Mouse (Mus musculus) left cerebral cortex, postnatal 4 days (tissue): ENCODE measurements around the gene Snx11. TPM values are rescaled to one million over a fixed set of nuclear protein-coding genes. Genes with fewer than 3 reads are reported as not detected.
A peak's percentile ranks its signal among the peaks of the same experiment; 100 is the strongest.

Experiments used
- DNase-seq: peaks from one replicate; pipeline ENCODE4 v3.0.0-alpha.2; 2022
- intact Hi-C: fragments of 180-260 bp; cut with DNase I; formaldehyde crosslinking; loops from one replicate; pipeline ENCODE4 v1.15.1; 2025
- total RNA-seq, 2 experiments: library from RNA; stranded (reverse); gene quantifications; 2 replicates each; pipeline ENCODE4 v1.2.3; 2021

The Snx11 gene
- total RNA-seq, 2 experiments from 2014 or later: 46.3 to 50.4 TPM

DNA sequence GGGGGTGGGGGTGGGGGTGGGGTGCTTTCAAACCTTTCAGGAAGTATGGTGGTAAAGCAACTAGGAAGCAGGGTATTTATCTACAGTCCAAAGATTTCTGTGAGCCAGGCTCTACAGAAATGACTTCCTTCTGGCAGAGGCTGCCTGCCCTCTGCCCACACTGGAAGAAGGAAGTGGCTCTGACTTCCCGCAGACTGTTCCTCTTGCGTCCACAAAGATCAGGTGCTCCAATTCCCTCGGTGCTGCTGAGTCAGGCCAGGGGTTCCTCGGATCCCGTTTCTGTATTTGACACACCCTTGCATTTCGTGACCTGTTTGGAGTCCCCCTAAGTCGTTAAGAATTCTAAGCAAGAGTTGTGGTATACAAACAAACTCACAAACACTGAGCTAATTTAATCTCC is 11.7 kb downstream of the Snx11 start:
- DNase-seq: no peak
- intact Hi-C loops: no loop called here

GRCm38 (mm10) chr11:96764511-96765350 is 12.6 kb downstream of the Snx11 start:
- no peak for DNase-seq
- intact Hi-C loops: no loop called here

DNA sequence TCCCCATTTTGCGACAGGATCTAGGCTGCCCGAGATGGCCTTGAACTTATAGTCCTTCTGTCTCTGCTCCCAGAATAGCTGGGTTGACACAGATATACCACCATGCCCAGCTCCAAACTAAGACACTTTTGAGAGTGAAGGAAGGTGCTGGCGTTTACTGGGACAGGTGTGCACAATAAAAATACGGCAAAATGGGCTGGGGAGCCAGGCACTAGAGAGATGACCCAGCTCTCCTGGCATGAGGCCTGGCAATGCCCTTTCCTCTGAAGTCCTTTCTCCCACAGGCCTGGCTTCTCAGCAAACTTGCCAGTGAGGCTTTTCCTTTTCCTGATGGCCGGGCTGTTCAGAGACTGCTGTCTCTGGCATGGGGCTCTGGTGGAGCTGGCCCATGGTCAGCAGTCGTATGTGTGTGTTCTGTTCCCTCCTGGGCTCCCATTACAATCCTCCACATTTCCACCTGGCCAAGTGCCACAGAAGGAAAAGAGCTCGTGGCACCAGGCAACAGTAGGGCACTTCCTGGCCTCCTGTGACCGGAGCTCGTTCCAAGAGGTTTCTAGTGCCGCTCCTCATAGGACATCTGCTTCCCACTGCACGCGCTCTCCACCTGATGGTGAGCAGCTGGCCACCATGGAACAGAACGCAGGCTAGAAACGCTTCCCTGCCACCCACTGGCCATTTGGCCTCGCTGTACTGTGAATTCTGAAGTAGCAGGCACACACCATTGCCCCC is 14.5 kb downstream of the Snx11 start:
- intact Hi-C loops: no loop called here
- peak; percentile 94 for DNase-seq

DNA sequence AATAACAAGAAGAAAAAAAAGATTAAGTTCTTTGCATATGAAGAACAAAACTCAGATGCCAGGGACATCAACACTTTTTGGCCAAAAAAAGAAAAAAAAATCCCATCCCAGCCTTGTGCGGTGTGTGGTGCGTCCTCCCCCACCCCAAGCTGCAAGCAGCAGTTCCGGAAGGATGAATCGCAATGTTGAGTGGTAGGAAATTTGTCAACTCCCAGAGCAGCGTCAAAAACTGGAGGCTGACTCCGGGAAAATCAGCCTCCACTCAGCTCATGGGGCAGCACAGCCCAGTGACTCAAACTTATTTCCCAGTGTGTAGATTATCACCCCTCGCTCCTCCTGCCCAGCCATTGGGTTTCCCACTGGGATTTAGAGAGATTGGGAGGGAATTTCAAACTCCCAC is 15.4 kb downstream of the Snx11 start:
- intact Hi-C loops: no loop called here
- DNase-seq: no peak

DNA sequence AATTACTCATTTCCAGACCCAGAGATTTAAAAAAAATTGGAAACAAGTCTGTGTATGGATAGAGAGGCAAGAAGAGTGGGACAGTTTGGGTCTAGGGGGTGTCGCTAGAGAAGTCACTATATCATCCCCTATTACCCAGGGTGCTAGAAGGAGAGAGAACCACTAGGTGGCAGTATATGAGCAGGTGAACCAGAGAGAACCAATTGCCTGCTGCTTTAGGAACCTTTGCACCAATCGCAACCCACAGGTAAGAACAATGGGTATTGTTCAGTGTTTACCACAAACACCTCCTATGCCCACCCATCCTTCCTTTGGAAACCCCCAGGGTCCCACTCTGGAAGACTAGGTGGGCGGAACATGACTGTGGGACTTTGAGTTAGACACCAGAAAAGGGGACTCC is 17.3 kb downstream of the Snx11 start:
- DNase-seq: peak; percentile 36
- intact Hi-C loops: no loop called here

- no peak for DNase-seq
- intact Hi-C loops: no loop called here
These were observed 19.0 kb downstream of the Snx11 start for GRCm38 (mm10) chr11:96758402-96758801.

DNA sequence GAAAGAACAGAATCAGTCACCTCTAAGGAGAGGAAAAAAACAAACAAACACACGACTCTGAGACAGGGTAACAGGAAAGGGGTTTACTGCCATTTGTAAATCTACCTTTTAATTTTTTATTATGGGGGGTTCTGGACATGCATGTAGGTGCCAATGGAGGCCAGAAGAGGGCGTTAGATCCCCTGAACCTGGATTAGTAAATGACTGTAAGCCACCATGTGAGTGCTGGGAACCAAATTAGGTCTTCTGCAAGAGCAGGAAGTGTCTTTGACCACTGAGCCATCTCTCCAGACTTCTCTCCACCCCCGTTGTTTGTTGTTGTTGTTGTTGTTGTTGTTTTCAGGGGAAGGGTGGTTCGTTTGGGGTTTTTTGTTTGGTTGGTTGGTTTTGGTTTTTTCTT is 19.9 kb downstream of the Snx11 start:
- intact Hi-C loops: no loop called here
- no peak for DNase-seq

GRCm38 (mm10) chr11:96755298-96755697 is 22.1 kb downstream of the Snx11 start:
- no peak for DNase-seq
- intact Hi-C loops: no loop called here

GRCm38 (mm10) chr11:96747555-96747954 is 29.8 kb downstream of the Snx11 start:
- no peak for DNase-seq
- intact Hi-C loops: no loop called here

DNA sequence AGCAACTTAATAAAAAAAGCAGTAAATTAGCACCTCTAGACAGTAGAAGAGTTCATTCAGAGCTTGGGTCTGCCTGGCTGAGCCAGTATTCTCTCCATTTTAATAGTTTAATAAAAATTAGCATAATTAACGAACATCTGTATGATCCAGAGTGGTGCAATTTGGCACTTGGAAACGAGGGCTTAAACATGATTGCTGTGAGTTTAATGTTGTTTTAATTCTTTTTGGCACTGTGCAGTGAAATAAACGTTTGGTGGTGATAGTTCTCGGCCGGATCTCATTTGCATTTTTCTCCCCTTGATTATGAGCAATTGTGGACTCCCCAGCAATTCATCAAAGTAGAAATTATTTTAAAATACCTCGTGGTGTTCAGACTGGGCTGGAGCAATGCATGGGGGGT is 30.7 kb downstream of the Snx11 start:
- intact Hi-C loops: no loop called here
- no peak for DNase-seq

DNA sequence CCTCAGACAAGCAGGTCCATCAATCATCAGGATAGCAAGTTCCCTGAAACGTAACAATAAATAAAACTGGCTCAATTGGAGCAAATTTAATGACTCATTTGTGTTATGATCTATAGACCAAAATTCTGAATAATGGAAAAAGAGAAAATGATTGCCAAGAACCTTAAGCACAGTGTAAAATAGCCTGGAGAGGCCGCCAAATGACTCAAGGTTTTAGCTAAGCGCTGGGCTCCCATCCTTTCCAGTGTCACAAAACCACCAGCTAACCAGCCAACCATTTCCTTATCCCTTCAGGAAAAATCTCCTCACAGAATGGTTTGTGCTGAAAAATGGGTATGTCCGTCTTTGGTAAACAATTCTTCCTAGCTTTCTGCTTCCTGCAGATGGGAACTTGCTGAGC is 33.5 kb downstream of the Snx11 start:
- intact Hi-C loops: no loop called here
- no peak for DNase-seq

DNA sequence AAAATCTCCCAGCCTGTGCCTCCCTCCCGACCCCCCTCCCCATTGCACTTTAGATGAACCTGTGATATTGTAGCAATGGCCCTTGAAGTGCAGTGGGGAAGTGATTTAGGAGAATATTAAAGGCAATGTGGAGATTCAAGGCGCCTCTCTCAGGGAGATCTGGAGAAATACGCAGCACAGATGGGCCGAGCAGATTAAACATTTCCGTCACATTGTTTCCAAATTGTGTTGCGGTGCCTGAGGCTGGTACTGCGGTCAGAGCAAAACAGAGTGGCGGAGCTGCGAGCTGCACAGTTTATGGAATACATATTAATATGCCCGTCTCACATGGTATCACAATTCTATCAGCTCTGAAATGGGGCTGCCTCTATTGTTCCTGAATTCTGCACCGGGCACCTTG is 34.4 kb downstream of the Snx11 start:
- intact Hi-C loops: no loop called here
- DNase-seq: no peak

- intact Hi-C loops: no loop called here
These were observed 35.4 kb downstream of the Snx11 start for GRCm38 (mm10) chr11:96741995-96742394.

GRCm38 (mm10) chr11:96740796-96741195 is 36.6 kb downstream of the Snx11 start:
- intact Hi-C loops: no loop called here

More at GRCm38 (mm10) chr11:96741995-96742394, 35.4 kb downstream of the Snx11 start:
- no peak for DNase-seq

DNA sequence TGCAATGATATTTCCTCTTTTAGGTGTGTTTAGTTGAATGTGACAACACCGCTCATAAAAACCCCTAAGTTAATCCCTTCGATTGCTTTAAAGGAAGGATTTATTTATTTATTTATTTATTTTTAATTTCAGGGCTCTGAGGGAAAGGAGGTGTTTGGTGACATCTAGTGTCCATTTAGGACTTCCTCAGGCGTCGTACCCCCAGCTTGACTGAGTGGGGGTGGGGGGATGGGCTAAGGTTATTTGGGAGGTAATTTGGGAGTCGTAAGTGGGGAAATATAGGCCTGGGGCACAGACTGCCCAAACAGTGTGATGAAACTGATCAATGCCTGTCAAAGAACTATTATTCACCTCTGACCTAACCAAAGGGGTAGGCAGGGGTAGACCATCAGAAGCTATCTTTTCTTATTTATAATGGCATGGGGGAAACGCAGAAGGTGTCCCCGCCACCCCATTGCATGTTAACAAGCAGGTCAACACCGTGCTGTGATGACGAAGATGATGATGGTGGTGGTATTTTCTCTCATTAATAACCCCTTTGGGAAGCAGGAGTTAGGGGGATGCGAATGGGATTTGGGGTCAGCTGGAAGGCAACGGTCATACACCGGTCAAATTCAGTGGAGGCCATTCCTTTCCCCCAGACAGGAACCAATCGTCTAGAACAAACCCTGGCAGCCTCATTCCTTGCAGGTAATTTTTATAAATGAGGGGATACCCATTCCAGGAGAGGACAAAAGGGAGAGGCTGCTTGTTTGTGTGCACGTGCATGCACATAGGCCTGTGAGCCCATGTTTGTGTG is 39.5 kb downstream of the Snx11 start:
- DNase-seq: no peak
- intact Hi-C loops: no loop called here

More at GRCm38 (mm10) chr11:96740796-96741195, 36.6 kb downstream of the Snx11 start:
- no peak for DNase-seq

DNA sequence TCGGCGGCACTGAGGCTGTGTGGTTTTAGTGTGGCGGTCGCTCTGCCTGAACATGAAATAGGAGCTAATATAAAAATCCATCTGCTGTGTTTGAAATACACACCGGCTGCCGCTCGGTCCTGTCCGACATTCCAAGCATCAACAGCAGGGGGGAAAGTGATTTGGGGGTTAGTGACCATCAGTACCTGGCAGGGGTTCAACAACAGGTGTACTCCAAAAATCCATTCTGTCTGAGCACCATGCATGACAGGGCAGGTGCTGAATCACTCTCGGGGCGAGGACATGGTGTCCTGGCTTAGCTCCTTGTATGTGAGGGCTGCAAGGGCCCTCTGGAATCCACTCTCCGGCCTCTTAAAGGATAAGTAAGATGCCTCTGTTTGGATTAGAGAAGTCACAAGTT is 41.0 kb downstream of the Snx11 start:
- intact Hi-C loops: no loop called here
- DNase-seq: no peak

DNA sequence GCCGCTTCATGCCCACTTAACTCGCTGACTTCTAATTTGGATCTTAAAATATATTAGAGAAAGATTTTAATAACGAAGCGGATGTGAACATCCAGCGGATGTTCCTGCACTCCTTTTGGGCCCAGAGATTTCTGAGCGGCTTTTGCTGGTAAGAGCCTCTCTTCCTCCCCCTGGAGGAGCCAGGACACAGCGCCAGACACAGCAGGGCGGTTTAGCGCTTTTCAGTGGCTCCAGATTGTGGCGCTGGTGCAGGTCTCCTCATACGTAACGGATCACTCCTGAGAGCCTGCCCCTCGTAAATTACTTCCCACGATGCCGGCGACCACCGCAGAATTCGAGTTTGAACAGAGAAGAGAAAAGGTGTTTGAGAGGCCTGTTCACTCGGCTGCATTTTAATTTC is 41.5 kb downstream of the Snx11 start:
- intact Hi-C loops: no loop called here
- DNase-seq: peak; percentile 80

DNA sequence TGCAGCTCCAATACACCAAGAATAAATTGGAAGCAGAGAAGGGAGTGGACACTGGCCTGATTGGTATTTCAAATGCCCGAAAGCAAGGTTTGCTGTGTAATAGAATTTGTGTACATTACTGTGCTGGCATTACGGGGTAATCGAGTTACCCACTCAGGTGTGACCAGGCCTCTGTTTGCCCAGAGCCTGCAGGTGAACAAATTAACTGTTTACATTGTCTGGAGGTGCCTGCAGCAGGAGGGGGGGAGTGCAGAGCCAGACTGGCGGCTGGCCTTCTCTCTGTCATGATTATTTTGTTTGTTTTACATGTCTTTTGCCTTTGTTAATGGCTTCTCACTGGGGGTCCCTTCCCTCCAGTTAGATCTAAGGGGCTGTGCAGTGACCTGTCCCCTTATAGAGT is 44.7 kb downstream of the Snx11 start:
- no peak for DNase-seq
- intact Hi-C loops: no loop called here

DNA sequence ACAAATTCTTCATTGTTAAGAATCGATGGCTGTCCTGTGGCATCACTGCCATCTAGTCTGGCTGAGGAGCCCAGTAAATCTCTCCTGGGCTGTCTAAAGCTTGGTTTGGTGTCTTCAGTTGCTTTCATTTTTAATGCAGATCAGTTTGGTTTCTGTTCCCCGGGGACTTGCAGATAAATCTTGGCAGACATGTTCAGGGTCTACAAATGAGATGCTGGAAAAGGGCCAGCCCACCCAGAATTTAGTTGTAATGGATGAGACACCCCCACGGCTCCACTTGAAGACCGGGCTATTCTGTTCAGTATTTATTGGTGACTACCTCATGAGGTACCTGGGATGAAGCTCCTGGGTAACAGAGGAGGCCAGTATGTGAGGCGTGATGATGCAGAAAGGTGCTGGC is 47.0 kb downstream of the Snx11 start:
- peak; percentile 73 for DNase-seq
- intact Hi-C loops: no loop called here

GRCm38 (mm10) chr11:96729462-96729861 is 47.9 kb downstream of the Snx11 start:
- no peak for DNase-seq
- intact Hi-C loops: no loop called here

GRCm38 (mm10) chr11:96728577-96728976 is 48.8 kb downstream of the Snx11 start:
- no peak for DNase-seq
- intact Hi-C loops: no loop called here
